Mouse (Mus musculus): ENCODE data around the gene Treml4. TPM values are rescaled to one million over a fixed set of nuclear protein-coding genes. Genes with fewer than 3 reads are reported as not detected.
A peak's percentile ranks its signal among the peaks of the same experiment; 100 is the strongest.

The Treml4 gene
- total and polyA plus RNA-seq, 3 experiments: 0.35 to 1.4 TPM; not detected in 1

- H3K79me2 ChIP-seq (ENCODE audit: control insufficient read depth, insufficient read depth, low read length, poor library complexity): no peaks in the 10 kb centered on the region
- H3K27me3 ChIP-seq (ENCODE audit: control insufficient read depth in 1 of 2, insufficient read depth in 2 of 2, low read length in 2 of 2): no peaks in the 10 kb centered on the region
- peak; percentile 77 for DNase-seq (ENCODE audit: low read depth, low spot score)
- peaks cover 12 to 25% of the 10 kb centered on the region in 2 experiments for H3K4me1 ChIP-seq (ENCODE audit: control insufficient read depth in 1 of 2, insufficient read depth in 2 of 2, low read length in 2 of 2)
- no peak overlapping the region for H3K27ac ChIP-seq (ENCODE audit: control insufficient read depth, low read depth, low read length)
- TF ChIP-seq ELF1 (IDR thresholded peaks at IDR 0.05; ENCODE audit: low read depth, low read length): no peak
- peak in 1 of 2 experiments; percentile 16; a peak in 1 of 4 replicates for TF ChIP-seq EP300 (IDR thresholded peaks at IDR 0.05; ENCODE audit: low read depth in 1 of 2, low read length in 2 of 2)
- peaks cover 0 to 15% of the 10 kb centered on the region in 2 experiments; a peak in 2 of 4 replicates for H3K36me3 ChIP-seq (ENCODE audit: control insufficient read depth in 1 of 2, insufficient read depth in 2 of 2, low read length in 2 of 2)
- H3K9ac ChIP-seq (ENCODE audit: control insufficient read depth, low read depth, low read length, poor library complexity, severe bottlenecking): no peak overlapping the region
- no peaks in the 10 kb centered on the region for H3K9me3 ChIP-seq (replicated peaks; ENCODE audit: insufficient read depth, low read length)
- H3K4me3 ChIP-seq (ENCODE audit: control insufficient read depth in 1 of 2, insufficient read depth in 1 of 2, low read depth in 2 of 2, low read length in 2 of 2): no peak overlapping the region
Observed at GRCm38 (mm10) chr17:48323236-48323635, 59.1 kb downstream of the Treml4 start.

- no peak overlapping the region for H3K27ac ChIP-seq (ENCODE audit: control insufficient read depth, low read depth, low read length)
- no peaks in the 10 kb centered on the region for H3K79me2 ChIP-seq (ENCODE audit: control insufficient read depth, insufficient read depth, low read length, poor library complexity)
- H3K4me3 ChIP-seq (ENCODE audit: control insufficient read depth in 1 of 2, insufficient read depth in 1 of 2, low read depth in 2 of 2, low read length in 2 of 2): no peak overlapping the region
- peaks cover 0 to 15% of the 10 kb centered on the region in 2 experiments; a peak in 2 of 4 replicates for H3K36me3 ChIP-seq (ENCODE audit: control insufficient read depth in 1 of 2, insufficient read depth in 2 of 2, low read length in 2 of 2)
- H3K9ac ChIP-seq (ENCODE audit: control insufficient read depth, low read depth, low read length, poor library complexity, severe bottlenecking): no peak overlapping the region
- no peak for TF ChIP-seq RCOR1 (IDR thresholded peaks at IDR 0.05; ENCODE audit: low read depth, low read length)
- no peak for TF ChIP-seq ZNF384 (IDR thresholded peaks at IDR 0.05; ENCODE audit: low read depth, low read length)
- no peak for TF ChIP-seq E2F4 (IDR thresholded peaks at IDR 0.05; ENCODE audit: borderline replicate concordance, low read depth, low read length)
- H3K27me3 ChIP-seq (ENCODE audit: control insufficient read depth in 1 of 2, insufficient read depth in 2 of 2, low read length in 2 of 2): no peaks in the 10 kb centered on the region
- no peaks in the 10 kb centered on the region for H3K9me3 ChIP-seq (replicated peaks; ENCODE audit: insufficient read depth, low read length)
- DNase-seq (ENCODE audit: low read depth, low spot score): no peak
- H3K4me1 ChIP-seq (ENCODE audit: control insufficient read depth in 1 of 2, insufficient read depth in 2 of 2, low read length in 2 of 2): peaks cover 12 to 25% of the 10 kb centered on the region in 2 experiments
Observed at GRCm38 (mm10) chr17:48324258-48324657, 60.2 kb downstream of the Treml4 start.

Other genes starting within 250 kb of the Treml4 start
- not detected in 2 replicates for gene 1700122O11Rik, start 226.0 kb upstream of the Treml4 start, total RNA-seq (2012; rRNA removed)
- not detected for gene 1700122O11Rik, start 226.0 kb upstream of the Treml4 start, polyA plus RNA-seq (2012; ENCODE audit: insufficient read depth in 1 of 2, insufficient read length in 2 of 2, low read depth in 1 of 2, low replicate concordance in 2 of 2, missing spikeins in 1 of 2)
- not detected in 2 replicates for gene 1700067P10Rik, start 175.0 kb upstream of the Treml4 start, total RNA-seq (2012; rRNA removed)
- gene 1700067P10Rik, start 175.0 kb upstream of the Treml4 start, polyA plus RNA-seq (2012; ENCODE audit: insufficient read depth in 1 of 2, insufficient read length in 2 of 2, low read depth in 1 of 2, low replicate concordance in 2 of 2, missing spikeins in 1 of 2): not detected
- gene 9830107B12Rik, start 118.0 kb upstream of the Treml4 start, total RNA-seq (2012; rRNA removed): not detected in 2 replicates
- gene 9830107B12Rik, start 118.0 kb upstream of the Treml4 start, polyA plus RNA-seq (2012; ENCODE audit: insufficient read depth in 1 of 2, insufficient read length in 2 of 2, low read depth in 1 of 2, low replicate concordance in 2 of 2, missing spikeins in 1 of 2): not detected
- not detected in 2 replicates for gene A530064D06Rik, start 97.0 kb upstream of the Treml4 start, total RNA-seq (2012; rRNA removed)
- gene A530064D06Rik, start 97.0 kb upstream of the Treml4 start, polyA plus RNA-seq (2012; ENCODE audit: insufficient read depth in 1 of 2, insufficient read length in 2 of 2, low read depth in 1 of 2, low replicate concordance in 2 of 2, missing spikeins in 1 of 2): not detected
- gene Trem1, start 31.5 kb upstream of the Treml4 start, total RNA-seq (2012; rRNA removed): not detected in 2 replicates
- under 1 TPM in 1 of 2 experiments, not detected in 1; 0.06 TPM for gene Trem1, start 31.5 kb upstream of the Treml4 start, polyA plus RNA-seq (2012; ENCODE audit: insufficient read depth in 1 of 2, insufficient read length in 2 of 2, low read depth in 1 of 2, low replicate concordance in 2 of 2, missing spikeins in 1 of 2)
- gene Trem3, start 16.5 kb upstream of the Treml4 start, total RNA-seq (2012; rRNA removed): not detected in 2 replicates
- not detected for gene Trem3, start 16.5 kb upstream of the Treml4 start, polyA plus RNA-seq (2012; ENCODE audit: insufficient read depth in 1 of 2, insufficient read length in 2 of 2, low read depth in 1 of 2, low replicate concordance in 2 of 2, missing spikeins in 1 of 2)
- gene Treml2, start 35.2 kb downstream of the Treml4 start, total RNA-seq (2012; rRNA removed): 21.5 and 27.7 TPM in 2 replicates
- gene Treml2, start 35.2 kb downstream of the Treml4 start, polyA plus RNA-seq (2012; ENCODE audit: insufficient read depth in 1 of 2, insufficient read length in 2 of 2, low read depth in 1 of 2, low replicate concordance in 2 of 2, missing spikeins in 1 of 2): 10 to 100 TPM in 1 of 2 experiments, not detected in 1; 52.7 TPM
- gene B430306N03Rik, start 51.8 kb downstream of the Treml4 start, total RNA-seq (2012; rRNA removed): 0.13 and 0.19 TPM in 2 replicates
- gene B430306N03Rik, start 51.8 kb downstream of the Treml4 start, polyA plus RNA-seq (2012; ENCODE audit: insufficient read depth in 1 of 2, insufficient read length in 2 of 2, low read depth in 1 of 2, low replicate concordance in 2 of 2, missing spikeins in 1 of 2): under 1 TPM in 1 of 2 experiments, not detected in 1; 0.68 TPM
- gene Trem2, start 82.1 kb downstream of the Treml4 start, total RNA-seq (2012; rRNA removed): 0.04 and 0.26 TPM in 2 replicates
- under 1 TPM in 1 of 2 experiments, not detected in 1; 0.26 TPM for gene Trem2, start 82.1 kb downstream of the Treml4 start, polyA plus RNA-seq (2012; ENCODE audit: insufficient read depth in 1 of 2, insufficient read length in 2 of 2, low read depth in 1 of 2, low replicate concordance in 2 of 2, missing spikeins in 1 of 2)
- gene Treml1, start 95.6 kb downstream of the Treml4 start, total RNA-seq (2012; rRNA removed): 0.69 and 0.96 TPM in 2 replicates
- 1 to 10 TPM in 1 of 2 experiments, not detected in 1; 1.7 TPM for gene Treml1, start 95.6 kb downstream of the Treml4 start, polyA plus RNA-seq (2012; ENCODE audit: insufficient read depth in 1 of 2, insufficient read length in 2 of 2, low read depth in 1 of 2, low replicate concordance in 2 of 2, missing spikeins in 1 of 2)
- gene Nfya, start 145.6 kb downstream of the Treml4 start, total RNA-seq (2012; rRNA removed): 48.1 and 56.9 TPM in 2 replicates
- 10 to 100 TPM in 1 of 2 experiments, not detected in 1; 97.8 TPM for gene Nfya, start 145.6 kb downstream of the Treml4 start, polyA plus RNA-seq (2012; ENCODE audit: insufficient read depth in 1 of 2, insufficient read length in 2 of 2, low read depth in 1 of 2, low replicate concordance in 2 of 2, missing spikeins in 1 of 2)
- gene Oard1, start 145.7 kb downstream of the Treml4 start, total RNA-seq (2012; rRNA removed): 21.2 and 21.5 TPM in 2 replicates
- gene Oard1, start 145.7 kb downstream of the Treml4 start, polyA plus RNA-seq (2012; ENCODE audit: insufficient read depth in 1 of 2, insufficient read length in 2 of 2, low read depth in 1 of 2, low replicate concordance in 2 of 2, missing spikeins in 1 of 2): 10 to 100 TPM in 1 of 2 experiments, not detected in 1; 24.4 TPM
- 0.19 and 0.23 TPM in 2 replicates for gene Apobec2, start 168.6 kb downstream of the Treml4 start, total RNA-seq (2012; rRNA removed)
- under 1 TPM in 1 of 2 experiments, not detected in 1; 0.42 TPM for gene Apobec2, start 168.6 kb downstream of the Treml4 start, polyA plus RNA-seq (2012; ENCODE audit: insufficient read depth in 1 of 2, insufficient read length in 2 of 2, low read depth in 1 of 2, low replicate concordance in 2 of 2, missing spikeins in 1 of 2)
- gene Tspo2, start 187.2 kb downstream of the Treml4 start, total RNA-seq (2012; rRNA removed): 3.7 and 4.9 TPM in 2 replicates
- 10 to 100 TPM in 1 of 2 experiments, not detected in 1; 14.6 TPM for gene Tspo2, start 187.2 kb downstream of the Treml4 start, polyA plus RNA-seq (2012; ENCODE audit: insufficient read depth in 1 of 2, insufficient read length in 2 of 2, low read depth in 1 of 2, low replicate concordance in 2 of 2, missing spikeins in 1 of 2)
- 3.8 and 4.7 TPM in 2 replicates for gene Unc5cl, start 190.6 kb downstream of the Treml4 start, total RNA-seq (2012; rRNA removed)
- 1 to 10 TPM in 1 of 2 experiments, not detected in 1; 7.7 TPM for gene Unc5cl, start 190.6 kb downstream of the Treml4 start, polyA plus RNA-seq (2012; ENCODE audit: insufficient read depth in 1 of 2, insufficient read length in 2 of 2, low read depth in 1 of 2, low replicate concordance in 2 of 2, missing spikeins in 1 of 2)

Data from MEL (cell line).